Mouse (Mus musculus): ENCODE results near the gene Nsf.

Nsf gene

GRCm38 (mm10) chr11:103838955-103839354 lies 114.9 kb downstream of the Nsf start:
- DNase-seq (ENCODE audit: low spot score in 2 of 2), result no peak

- DNase-seq (ENCODE audit: low spot score in 2 of 2), result no peak
These were observed 121.5 kb downstream of the Nsf start for GRCm38 (mm10) chr11:103832331-103832730.

- DNase-seq (ENCODE audit: low spot score in 2 of 2), result no peak
These were observed 122.1 kb downstream of the Nsf start for GRCm38 (mm10) chr11:103831766-103832165.

GRCm38 (mm10) chr11:103830476-103830875 lies 123.4 kb downstream of the Nsf start:
- DNase-seq (ENCODE audit: low spot score in 2 of 2), result no peak

GRCm38 (mm10) chr11:103829956-103830355 lies 123.9 kb downstream of the Nsf start:
- no peak for DNase-seq (ENCODE audit: low spot score in 2 of 2)

- DNase-seq (ENCODE audit: low spot score in 2 of 2), result no peak
These were observed 125.0 kb downstream of the Nsf start for GRCm38 (mm10) chr11:103828866-103829265.

- no peak for DNase-seq (ENCODE audit: low spot score in 2 of 2)
These were observed 126.7 kb downstream of the Nsf start for GRCm38 (mm10) chr11:103827201-103827600.

- DNase-seq (ENCODE audit: low spot score in 2 of 2), result no peak
These were observed 137.1 kb downstream of the Nsf start for GRCm38 (mm10) chr11:103816719-103817118.

- DNase-seq (ENCODE audit: low spot score in 2 of 2), result no peak
These were observed 137.9 kb downstream of the Nsf start for GRCm38 (mm10) chr11:103815986-103816385.

- no peak for DNase-seq (ENCODE audit: low spot score in 2 of 2)
These were observed 139.0 kb downstream of the Nsf start for GRCm38 (mm10) chr11:103814808-103815207.

GRCm38 (mm10) chr11:103811246-103811645 lies 142.6 kb downstream of the Nsf start:
- DNase-seq (ENCODE audit: low spot score in 2 of 2), result no peak

GRCm38 (mm10) chr11:103810631-103811030 lies 143.2 kb downstream of the Nsf start:
- no peak for DNase-seq (ENCODE audit: low spot score in 2 of 2)

- DNase-seq (ENCODE audit: low spot score in 2 of 2), result no peak
These were observed 144.0 kb downstream of the Nsf start for GRCm38 (mm10) chr11:103809611-103810598.

GRCm38 (mm10) chr11:103808771-103809610 lies 144.9 kb downstream of the Nsf start:
- no peak for DNase-seq (ENCODE audit: low spot score in 2 of 2)

GRCm38 (mm10) chr11:103807966-103808365 lies 145.9 kb downstream of the Nsf start:
- DNase-seq (ENCODE audit: low spot score in 2 of 2), result no peak

- DNase-seq (ENCODE audit: low spot score in 2 of 2), result no peak
These were observed 149.1 kb downstream of the Nsf start for GRCm38 (mm10) chr11:103804804-103805203.

- DNase-seq (ENCODE audit: low spot score in 2 of 2), result no peak
These were observed 149.7 kb downstream of the Nsf start for GRCm38 (mm10) chr11:103804126-103804525.

- no peak for DNase-seq (ENCODE audit: low spot score in 2 of 2)
These were observed 152.7 kb downstream of the Nsf start for GRCm38 (mm10) chr11:103801128-103801527.

- DNase-seq (ENCODE audit: low spot score in 2 of 2), result no peak
These were observed 163.9 kb downstream of the Nsf start for GRCm38 (mm10) chr11:103789951-103790350.

- DNase-seq (ENCODE audit: low spot score in 2 of 2), result no peak
These were observed 173.7 kb downstream of the Nsf start for GRCm38 (mm10) chr11:103780152-103780551.

- DNase-seq (ENCODE audit: low spot score in 2 of 2), result no peak
These were observed 179.7 kb downstream of the Nsf start for GRCm38 (mm10) chr11:103774228-103774530.

GRCm38 (mm10) chr11:103773387-103774227 lies 180.2 kb downstream of the Nsf start, which contains the start of gene Wnt3:
Wnt3 (plus strand) TSS chr11:103774150.
- no peak for DNase-seq (ENCODE audit: low spot score in 2 of 2)
